Mouse (Mus musculus) intestine, postnatal 0 days (tissue): Measurements from ENCODE around the gene Nuak1. TPM values are rescaled to one million over a fixed set of nuclear protein-coding genes. Genes with fewer than 3 reads are reported as not detected.

Experiments
- ATAC-seq: fragments of 200-750 bp; cut with Nextera tagmentation; 2 replicates; pipeline ENCODE4 v1.8.0; 2017; ENCODE audit warnings: mild to moderate bottlenecking, moderate TSS enrichment, moderate library complexity
- H3K27ac ChIP-seq: fragments of 300-500 bp; sonication (generic); 2 replicates; pipeline ENCODE4 v1.5.1; 2014; ENCODE audit warnings: mild to moderate bottlenecking, low read depth, low read length, moderate library complexity
- H3K27me3 ChIP-seq: fragments of 300-500 bp; sonication (generic); replicated peaks from 2 replicates; pipeline ENCODE4 v1.6.1; 2014; ENCODE audit warnings: low read length, mixed read lengths; ENCODE audit not compliant: control insufficient read depth, insufficient read depth
- H3K36me3 ChIP-seq: fragments of 300-500 bp; sonication (generic); 2 replicates; pipeline ENCODE4 v1.6.1; 2014; ENCODE audit warnings: mild to moderate bottlenecking, moderate library complexity; ENCODE audit not compliant: control insufficient read depth, insufficient read depth
- H3K4me1 ChIP-seq: fragments of 300-500 bp; sonication (generic); replicated peaks from 2 replicates; pipeline ENCODE4 v1.6.1; 2014; ENCODE audit warnings: antibody characterized with exemption, low read length, mixed read lengths; ENCODE audit not compliant: control insufficient read depth, insufficient read depth
- H3K4me2 ChIP-seq: fragments of 300-500 bp; sonication (generic); replicated peaks from 2 replicates; pipeline ENCODE4 v1.6.1; 2014; ENCODE audit warnings: low read depth, mild to moderate bottlenecking, moderate library complexity
- H3K4me3 ChIP-seq: fragments of 300-500 bp; sonication (generic); 2 replicates; pipeline ENCODE4 v1.5.1; 2014; ENCODE audit warnings: low read depth, low read length
- H3K9ac ChIP-seq: fragments of 300-500 bp; sonication (generic); 2 replicates; pipeline ENCODE4 v1.6.1; 2014; ENCODE audit warnings: mild to moderate bottlenecking, low read depth, low read length
- H3K9me3 ChIP-seq: fragments of 300-500 bp; sonication (generic); 2 replicates; pipeline ENCODE4 v1.6.1; 2016; ENCODE audit warnings: mixed run types; ENCODE audit not compliant: control insufficient read depth
- CTCF ChIP-seq: sonication (generic); IDR thresholded peaks from 2 replicates; pipeline ENCODE4 v1.5.1; 2016; ENCODE audit warnings: low read depth, mild to moderate bottlenecking, control low read depth, antibody characterized with exemption, moderate library complexity
- WGBS: fragments of 180-500 bp; shearing (Covaris S2); extraction: QIAGEN DNeasy Blood & Tissue Kit; methylation state at CpG from one replicate; pipeline ENCODE4 v1.1.7; 2014; 5-methylcytosine and 5-hydroxymethylcytosine counted together
- polyA plus RNA-seq: library from polyadenylated mRNA; unstranded; fragments of >200 nt; fragmentation: Nextera tagmentation; extraction: Ambion mirVana; gene quantifications from 2 replicates; pipeline ENCODE4 v1.2.1, GENCODE M21; 2015

Nuak1 gene
- polyA plus RNA-seq, 1 experiment from 2014 or later, result 0.37 TPM

DNA sequence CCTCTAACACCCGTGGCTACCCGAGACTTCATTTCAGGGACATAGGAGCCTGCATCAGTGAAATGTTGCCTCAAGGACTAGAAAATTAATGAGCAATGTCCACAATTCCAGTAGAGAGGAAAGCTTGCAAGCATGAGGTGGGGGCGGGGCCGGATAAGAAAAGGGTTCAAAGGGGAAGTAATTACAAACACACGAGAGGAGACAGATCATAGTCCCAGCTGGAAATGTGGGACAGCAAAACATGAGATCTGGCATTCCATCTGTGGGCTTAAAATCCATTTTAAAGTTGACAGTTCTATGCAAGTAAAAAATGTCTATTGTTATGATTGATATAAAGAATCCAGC, 40.9 kb upstream of the Nuak1 start:
- peaks cover 5% of the 10 kb centered on the region for H3K4me1 ChIP-seq
- ATAC-seq, result no peak
- no peaks in the 10 kb centered on the region for H3K9me3 ChIP-seq
- no peaks in the 10 kb centered on the region for H3K36me3 ChIP-seq
- H3K4me3 ChIP-seq, result no peak overlapping the region
- no peak for TF ChIP-seq CTCF
- H3K4me2 ChIP-seq, result no peak overlapping the region
- no peak overlapping the region for H3K9ac ChIP-seq
- WGBS, result 51% methylated on average over 5 of the region's 5 CpGs
- H3K27ac ChIP-seq, result no peak overlapping the region
- H3K27me3 ChIP-seq, result no peaks in the 10 kb centered on the region

DNA sequence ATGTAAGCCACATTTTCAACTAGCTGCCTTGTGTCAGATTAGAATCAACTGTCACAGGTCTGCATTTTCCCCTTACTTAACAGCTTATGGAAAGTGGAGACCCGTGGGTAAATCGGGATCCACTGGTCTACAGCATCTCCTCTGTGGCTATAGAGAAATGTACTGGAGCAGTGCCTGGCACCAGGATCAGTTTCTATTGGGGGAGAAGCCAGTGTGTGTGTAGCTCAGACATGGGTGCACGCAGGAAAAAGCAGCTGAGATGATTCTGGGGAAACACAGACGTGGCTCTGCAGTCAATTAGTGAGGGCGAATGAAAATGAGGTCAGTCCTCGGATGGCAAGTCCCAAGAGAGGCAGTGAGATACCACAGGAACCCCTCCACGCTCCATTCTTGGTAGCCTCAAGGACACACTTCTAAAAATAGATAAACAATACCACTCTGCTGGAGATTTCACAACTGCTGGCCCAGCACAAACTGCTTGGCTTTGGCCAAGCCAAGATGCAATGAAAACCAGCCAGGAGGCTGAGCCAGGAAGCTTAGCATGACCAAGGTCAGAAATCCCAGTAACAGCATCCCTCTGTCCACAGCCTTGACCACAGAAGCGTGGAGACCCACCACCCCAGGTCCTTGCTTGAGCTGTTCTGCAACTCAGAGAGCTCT, 40.4 kb upstream of the Nuak1 start:
- peaks cover 5% of the 10 kb centered on the region for H3K4me1 ChIP-seq

DNA sequence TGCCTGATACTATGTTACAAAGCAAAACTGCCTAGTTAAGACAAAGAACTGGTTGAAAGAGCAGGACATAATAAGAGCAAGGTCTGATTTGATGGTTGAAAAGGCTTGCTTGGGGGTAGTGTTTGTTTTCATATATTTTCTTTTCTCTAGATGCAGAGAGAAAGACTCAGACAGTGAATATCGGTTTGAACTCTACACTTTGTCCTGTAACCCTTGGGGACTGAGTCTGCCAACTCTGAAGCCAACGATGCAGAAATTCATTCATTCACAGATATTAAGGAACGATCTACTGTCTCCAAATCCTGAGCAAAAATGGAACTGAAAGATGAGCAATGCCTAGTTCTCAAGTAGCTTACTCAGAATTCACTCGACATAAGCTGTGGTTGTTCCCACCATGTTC, 39.7 kb upstream of the Nuak1 start:
- no peak overlapping the region for H3K4me3 ChIP-seq
- peaks cover 5% of the 10 kb centered on the region for H3K4me1 ChIP-seq
- ATAC-seq, result no peak
- H3K4me2 ChIP-seq, result no peak overlapping the region
- no peak overlapping the region for H3K27ac ChIP-seq
- no peaks in the 10 kb centered on the region for H3K36me3 ChIP-seq
- no peaks in the 10 kb centered on the region for H3K9me3 ChIP-seq
- WGBS, result 90% methylated on average over 4 of the region's 4 CpGs
- H3K27me3 ChIP-seq, result no peaks in the 10 kb centered on the region
- TF ChIP-seq CTCF, result no peak
- no peak overlapping the region for H3K9ac ChIP-seq

More for the DNA sequence above, 40.4 kb upstream of the Nuak1 start:
- no peaks in the 10 kb centered on the region for H3K27me3 ChIP-seq
- WGBS, result 59% methylated on average over 8 of the region's 8 CpGs
- H3K27ac ChIP-seq, result no peak overlapping the region
- H3K4me2 ChIP-seq, result no peak overlapping the region
- no peaks in the 10 kb centered on the region for H3K36me3 ChIP-seq
- no peak overlapping the region for H3K9ac ChIP-seq
- no peak for TF ChIP-seq CTCF
- H3K9me3 ChIP-seq, result no peaks in the 10 kb centered on the region
- no peak for ATAC-seq
- H3K4me3 ChIP-seq, result no peak overlapping the region

DNA sequence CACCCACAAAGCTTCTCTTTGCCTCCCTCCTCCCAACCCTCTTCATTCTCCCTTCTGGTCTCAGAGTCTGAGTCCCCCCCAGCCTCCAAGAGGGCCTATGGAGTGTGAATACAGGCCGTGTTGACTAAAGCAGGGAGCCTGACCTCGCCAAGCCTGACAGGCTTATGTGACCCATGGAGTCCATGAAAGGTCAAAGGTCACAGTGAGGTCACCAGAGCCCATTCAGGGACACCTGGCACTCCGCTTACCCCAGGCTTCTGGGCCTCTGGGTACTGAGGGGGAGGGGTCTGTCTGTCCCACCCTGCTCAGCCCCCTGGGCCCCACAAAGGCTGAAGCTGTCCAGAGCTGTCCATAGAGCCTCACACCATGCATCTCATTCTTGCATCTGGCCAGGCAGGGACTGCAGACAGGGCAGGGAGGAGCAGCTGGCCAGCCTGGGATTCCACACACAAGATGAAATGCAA, 37.2 kb upstream of the Nuak1 start:
- WGBS, result 32% methylated on average over 3 of the region's 3 CpGs
- no peaks in the 10 kb centered on the region for H3K9me3 ChIP-seq
- TF ChIP-seq CTCF, result no peak

DNA sequence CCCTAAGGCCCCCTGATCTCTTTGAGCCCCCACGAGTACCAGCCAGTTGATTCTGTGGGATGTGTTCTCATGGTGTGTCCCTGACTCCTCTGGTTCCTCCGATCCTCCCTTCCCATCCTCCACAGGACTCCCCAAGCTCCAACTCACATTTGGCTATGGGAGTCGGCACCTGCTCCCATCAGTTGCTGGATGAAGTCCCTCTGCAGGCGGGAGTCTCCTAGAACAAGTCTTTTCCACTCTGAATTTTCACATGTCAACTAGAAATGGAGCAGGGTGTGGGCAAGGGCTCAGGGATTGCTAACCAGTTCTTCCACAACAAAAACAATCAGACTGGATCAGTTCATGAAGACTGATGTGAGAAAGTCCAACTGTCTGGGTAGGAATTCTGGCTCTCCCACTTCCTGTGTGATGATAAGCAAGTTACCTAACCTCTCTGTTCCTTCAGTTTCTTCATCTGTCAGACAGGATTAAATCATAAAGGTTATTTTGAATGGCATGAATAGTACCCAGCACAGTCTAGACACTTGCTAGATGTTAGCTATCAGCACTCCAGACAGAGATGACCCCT, 36.7 kb upstream of the Nuak1 start:
- Histone ChIP-seq H3K4me2 (no peak overlapping the region), H3K9ac (no peak overlapping the region), H3K4me1 (peaks cover 5% of the 10 kb centered on the region), H3K4me3 (no peak overlapping the region), H3K27me3 (no peaks in the 10 kb centered on the region), H3K27ac (no peak overlapping the region), H3K9me3 (no peaks in the 10 kb centered on the region), H3K36me3 (no peaks in the 10 kb centered on the region)
- 65% methylated on average over 4 of the region's 4 CpGs for WGBS
- no peak for ATAC-seq
- TF ChIP-seq CTCF, result no peak

More for the DNA sequence above, 37.2 kb upstream of the Nuak1 start:
- no peaks in the 10 kb centered on the region for H3K36me3 ChIP-seq
- no peak overlapping the region for H3K27ac ChIP-seq
- no peaks in the 10 kb centered on the region for H3K27me3 ChIP-seq
- no peak overlapping the region for H3K4me2 ChIP-seq
- H3K9ac ChIP-seq, result no peak overlapping the region
- no peak overlapping the region for H3K4me3 ChIP-seq
- peaks cover 5% of the 10 kb centered on the region for H3K4me1 ChIP-seq
- ATAC-seq, result no peak

DNA sequence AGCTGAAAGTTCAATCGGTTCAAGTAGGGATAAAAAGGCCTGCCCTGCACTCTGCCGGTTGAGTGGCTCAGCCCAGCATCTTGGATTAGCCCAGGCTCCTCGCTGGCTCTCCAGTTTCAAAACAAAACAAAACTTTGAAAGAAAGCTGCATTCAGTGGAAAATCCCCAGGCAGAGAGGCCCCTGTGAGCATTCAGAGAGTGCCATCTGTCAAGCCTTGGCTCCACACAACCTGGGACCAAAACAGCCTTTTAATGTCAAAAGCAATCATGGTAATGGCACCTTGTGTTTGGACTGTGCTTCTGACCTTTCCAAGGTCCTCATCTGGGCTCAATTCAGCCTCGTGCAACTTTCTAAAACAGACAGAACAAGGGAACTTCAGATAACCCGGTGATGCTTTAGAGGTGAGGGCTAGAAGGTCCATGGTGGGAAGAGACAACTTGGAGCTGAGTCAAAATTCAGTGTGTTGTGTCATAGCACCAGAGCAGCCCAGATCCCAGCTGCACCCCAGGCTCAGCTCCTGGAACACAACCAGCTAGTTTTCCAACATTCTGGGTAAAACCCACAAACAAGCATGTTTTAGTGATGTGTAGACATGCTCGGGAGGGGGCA, 27.3 kb upstream of the Nuak1 start:
- WGBS, result 49% methylated on average over 6 of the region's 6 CpGs
- H3K4me1 ChIP-seq, result no peaks in the 10 kb centered on the region
- no peak for TF ChIP-seq CTCF
- no peak for ATAC-seq
- H3K36me3 ChIP-seq, result no peaks in the 10 kb centered on the region
- no peak overlapping the region for H3K27ac ChIP-seq
- H3K9ac ChIP-seq, result no peak overlapping the region
- no peaks in the 10 kb centered on the region for H3K9me3 ChIP-seq
- H3K27me3 ChIP-seq, result no peaks in the 10 kb centered on the region
- no peak overlapping the region for H3K4me2 ChIP-seq
- H3K4me3 ChIP-seq, result no peak overlapping the region
